Mouse (Mus musculus) fibroblast of lung, adult 2 months (primary cell): Measurements from ENCODE around the gene Herc1.
"Not testable (repeated sequence)": the region's sequence is repeated elsewhere in the genome, so short reads cannot be mapped to it uniquely, and the experiment has no call there.

Experiments
- DNase-seq: peaks from one replicate; pipeline ENCODE4 v3.0.0-alpha.2; 2011; ENCODE audit warnings: low read depth

Herc1 gene

GRCm38 (mm10) chr9:66349144-66349859 is 948 bp upstream of the Herc1 start:
- no peak for DNase-seq

GRCm38 (mm10) chr9:66350788-66351430 is 659 bp downstream of the Herc1 start:
- no peak for DNase-seq

GRCm38 (mm10) chr9:66352704-66353103 is 2.5 kb downstream of the Herc1 start:
- DNase-seq = no peak

- no peak for DNase-seq
These were observed 8.9 kb downstream of the Herc1 start for GRCm38 (mm10) chr9:66359135-66359534.

- no peak for DNase-seq
These were observed 10.0 kb downstream of the Herc1 start for GRCm38 (mm10) chr9:66360143-66360690.

GRCm38 (mm10) chr9:66368890-66369433 is 18.7 kb downstream of the Herc1 start:
- no peak for DNase-seq

GRCm38 (mm10) chr9:66370334-66370733 is 20.1 kb downstream of the Herc1 start:
- no peak for DNase-seq

GRCm38 (mm10) chr9:66370847-66371246 is 20.6 kb downstream of the Herc1 start:
- DNase-seq = no peak

- DNase-seq = no peak
These were observed 23.2 kb downstream of the Herc1 start for GRCm38 (mm10) chr9:66373432-66373831.

- no peak for DNase-seq
These were observed 24.5 kb downstream of the Herc1 start for GRCm38 (mm10) chr9:66374495-66375478.

GRCm38 (mm10) chr9:66383417-66383816 is 33.2 kb downstream of the Herc1 start:
- no peak for DNase-seq

GRCm38 (mm10) chr9:66390338-66390737 is 40.1 kb downstream of the Herc1 start:
- not testable (repeated sequence) for DNase-seq

GRCm38 (mm10) chr9:66393304-66393703 is 43.1 kb downstream of the Herc1 start:
- DNase-seq = no peak

GRCm38 (mm10) chr9:66423492-66423891 is 73.2 kb downstream of the Herc1 start:
- DNase-seq = no peak

GRCm38 (mm10) chr9:66440007-66440406 is 89.8 kb downstream of the Herc1 start:
- no peak for DNase-seq

- DNase-seq = no peak
These were observed 98.0 kb downstream of the Herc1 start for GRCm38 (mm10) chr9:66448253-66448652.

- DNase-seq = peak; percentile 6
These were observed 114.8 kb downstream of the Herc1 start for GRCm38 (mm10) chr9:66465087-66465486.

- no peak for DNase-seq
These were observed 127.5 kb downstream of the Herc1 start for GRCm38 (mm10) chr9:66477785-66478184.

GRCm38 (mm10) chr9:66483429-66483828 is 133.2 kb downstream of the Herc1 start:
- no peak for DNase-seq

- no peak for DNase-seq
These were observed 138.5 kb downstream of the Herc1 start for GRCm38 (mm10) chr9:66488786-66489185.

- DNase-seq = no peak
These were observed 142.1 kb downstream of the Herc1 start for GRCm38 (mm10) chr9:66492361-66492760.

GRCm38 (mm10) chr9:66493992-66494391 is 143.7 kb downstream of the Herc1 start:
- no peak for DNase-seq
